Mouse (Mus musculus) hindbrain, embryonic 14.5 days (tissue): ENCODE results near the gene Gimap9. TPM values are rescaled to one million over a fixed set of nuclear protein-coding genes. Genes with fewer than 3 reads are reported as not detected.
A peak's percentile ranks its signal among the peaks of the same experiment; 100 is the strongest.

Experiments
- ATAC-seq: fragments of 200-750 bp; cut with Nextera tagmentation; 2 replicates; pipeline ENCODE4 v1.8.0; 2017; ENCODE audit warnings: moderate number of reproducible peaks, mild to moderate bottlenecking, moderate TSS enrichment, moderate library complexity; ENCODE audit not compliant: low FRiP score
- DNase-seq: peaks from one replicate; pipeline ENCODE4 v3.0.0-alpha.2; 2015; ENCODE audit warnings: low spot score
- H3K27ac ChIP-seq: fragments of 300-500 bp; sonication (generic); 2 replicates; pipeline ENCODE4 v1.5.1; 2014; ENCODE audit warnings: mild to moderate bottlenecking, moderate library complexity
- H3K27me3 ChIP-seq: fragments of 300-500 bp; sonication (generic); 2 replicates; pipeline ENCODE4 v1.6.1; 2014; ENCODE audit warnings: mild to moderate bottlenecking, low read length, mixed read lengths; ENCODE audit not compliant: control insufficient read depth, insufficient read depth
- H3K36me3 ChIP-seq: fragments of 300-500 bp; sonication (generic); replicated peaks from 2 replicates; pipeline ENCODE4 v1.6.1; 2014; ENCODE audit not compliant: control insufficient read depth, insufficient read depth
- H3K4me1 ChIP-seq: fragments of 300-500 bp; sonication (generic); replicated peaks from 2 replicates; pipeline ENCODE4 v1.6.1; 2014; ENCODE audit warnings: antibody characterized with exemption, low read length, mixed read lengths; ENCODE audit not compliant: control insufficient read depth, insufficient read depth
- H3K4me2 ChIP-seq: fragments of 300-500 bp; sonication (generic); replicated peaks from 2 replicates; pipeline ENCODE4 v1.6.1; 2014; ENCODE audit warnings: mild to moderate bottlenecking, moderate library complexity
- H3K4me3 ChIP-seq: fragments of 300-500 bp; sonication (generic); replicated peaks from 2 replicates; pipeline ENCODE4 v1.5.1; 2014; ENCODE audit warnings: mild to moderate bottlenecking, low read length
- H3K9ac ChIP-seq: fragments of 300-500 bp; sonication (generic); 2 replicates; pipeline ENCODE4 v1.6.1; 2014
- H3K9me3 ChIP-seq: fragments of 300-500 bp; sonication (generic); 2 replicates; pipeline ENCODE4 v1.6.1; 2016; ENCODE audit warnings: low read length; ENCODE audit not compliant: control insufficient read depth
- WGBS: fragments of 180-500 bp; shearing (Covaris S2); extraction: QIAGEN DNeasy Blood & Tissue Kit; methylation state at CpG from one replicate; pipeline ENCODE4 v1.1.7; 2014; 5-methylcytosine and 5-hydroxymethylcytosine counted together
- polyA plus RNA-seq: library from polyadenylated mRNA; unstranded; fragments of >200 nt; fragmentation: Nextera tagmentation; extraction: Ambion mirVana; gene quantifications from 2 replicates; pipeline ENCODE4 v1.2.1, GENCODE M21; 2014

Gene Gimap9
- polyA plus RNA-seq, 1 experiment from 2014 or later = 1.6 TPM

- Histone ChIP-seq H3K4me2 (no peak overlapping the region), H3K9me3 (no peaks in the 10 kb centered on the region), H3K27me3 (no peaks in the 10 kb centered on the region), H3K36me3 (no peaks in the 10 kb centered on the region), H3K4me1 (no peaks in the 10 kb centered on the region), H3K27ac (no peak overlapping the region), H3K4me3 (no peak overlapping the region), H3K9ac (no peak overlapping the region)
- no peak for DNase-seq
- 94% methylated on average over 9 of the region's 9 CpGs for whole genome bisulfite sequencing
- no peak for ATAC-seq
Observed at GRCm38 (mm10) chr6:48674291-48675058, 1.5 kb upstream of the Gimap9 start.

GRCm38 (mm10) chr6:48675400-48675930 lies 464 bp upstream of the Gimap9 start:
- H3K4me3 ChIP-seq = no peak overlapping the region; the same call in 1 of the 2 replicates

GRCm38 (mm10) chr6:48676860-48677415 lies 1.0 kb downstream of the Gimap9 start:
- Histone ChIP-seq H3K9me3 (no peaks in the 10 kb centered on the region), H3K4me3 (no peak overlapping the region), H3K36me3 (no peaks in the 10 kb centered on the region), H3K9ac (no peak overlapping the region), H3K27ac (no peak overlapping the region), H3K27me3 (no peaks in the 10 kb centered on the region), H3K4me1 (no peaks in the 10 kb centered on the region), H3K4me2 (no peak overlapping the region)
- WGBS = 88% methylated on average over 5 of the region's 5 CpGs
- ATAC-seq = no peak
- no peak for DNase-seq

More at GRCm38 (mm10) chr6:48675400-48675930, 464 bp upstream of the Gimap9 start:
- no peak for ATAC-seq
- H3K36me3 ChIP-seq = no peaks in the 10 kb centered on the region
- DNase-seq = no peak
- H3K4me1 ChIP-seq = no peaks in the 10 kb centered on the region
- peak overlapping the region; percentile 29 for H3K4me2 ChIP-seq
- no peak overlapping the region for H3K27ac ChIP-seq
- H3K9ac ChIP-seq = no peak overlapping the region
- WGBS = 43% methylated on average over 10 of the region's 10 CpGs
- H3K9me3 ChIP-seq = no peaks in the 10 kb centered on the region
- no peaks in the 10 kb centered on the region for H3K27me3 ChIP-seq

DNA sequence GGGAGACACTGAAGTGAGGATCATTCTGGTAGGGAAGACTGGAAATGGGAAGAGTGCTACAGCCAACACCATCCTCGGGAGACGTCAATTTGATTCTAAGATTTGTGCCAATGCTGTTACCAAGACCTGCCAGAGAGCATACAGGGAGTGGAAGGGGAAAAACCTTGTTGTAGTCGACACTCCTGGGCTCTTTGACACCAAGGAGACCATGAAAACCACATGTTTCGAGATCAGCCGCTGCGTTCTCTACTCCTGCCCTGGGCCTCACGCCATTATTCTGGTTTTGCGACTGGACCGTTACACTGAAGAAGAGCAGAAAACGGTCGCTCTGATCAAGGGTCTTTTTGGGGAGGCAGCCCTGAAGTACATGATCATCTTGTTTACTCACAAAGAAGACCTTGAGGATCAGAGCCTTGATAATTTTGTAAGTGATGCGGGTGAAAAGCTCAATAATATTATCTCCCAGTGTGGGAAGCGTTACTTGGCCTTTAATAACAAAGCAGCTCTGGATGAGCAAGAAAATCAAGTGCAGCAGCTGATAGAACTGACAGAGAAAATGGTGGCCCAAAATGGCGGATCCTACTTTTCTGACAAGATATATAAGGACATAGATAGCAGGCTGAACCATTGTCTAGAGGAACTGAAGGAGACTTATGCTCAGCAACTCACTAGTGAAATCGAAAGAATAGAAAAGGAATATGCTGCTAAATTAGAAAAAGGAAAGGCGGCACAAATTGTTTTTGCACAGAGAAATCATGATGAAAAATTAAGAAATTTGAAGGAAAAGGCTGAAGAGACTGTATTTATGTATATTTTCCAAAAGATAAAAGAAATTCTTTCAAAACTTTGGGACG lies 1.8 kb downstream of the Gimap9 start:
- no peaks in the 10 kb centered on the region for H3K4me1 ChIP-seq
- 95% methylated on average over 17 of the region's 17 CpGs for WGBS
- no peak overlapping the region for H3K9ac ChIP-seq
- no peaks in the 10 kb centered on the region for H3K36me3 ChIP-seq
- no peak overlapping the region for H3K4me2 ChIP-seq
- ATAC-seq = no peak
- H3K27me3 ChIP-seq = no peaks in the 10 kb centered on the region
- no peak overlapping the region for H3K27ac ChIP-seq
- no peak for DNase-seq
- no peak overlapping the region for H3K4me3 ChIP-seq
- no peaks in the 10 kb centered on the region for H3K9me3 ChIP-seq

DNA sequence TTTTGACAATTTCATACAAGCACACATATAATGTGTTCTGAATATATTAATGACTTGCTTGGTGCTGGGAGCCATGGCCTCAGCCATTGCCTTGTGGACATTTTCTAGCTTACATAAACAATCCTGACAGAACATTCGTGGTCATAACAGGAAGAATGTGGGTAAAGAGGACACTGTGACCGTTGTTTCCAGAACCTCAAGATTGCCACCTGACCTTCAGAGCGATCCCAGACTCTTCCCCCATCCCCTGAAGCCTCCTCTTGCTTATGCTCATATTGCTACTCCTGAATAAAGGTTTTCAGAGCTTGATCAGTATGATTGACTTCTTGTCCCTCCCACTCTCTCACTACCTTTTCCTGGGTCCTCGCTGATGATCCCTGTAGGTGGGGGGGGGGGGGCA lies 2.5 kb downstream of the Gimap9 start:
- no peak for ATAC-seq
- Histone ChIP-seq H3K36me3 (no peaks in the 10 kb centered on the region), H3K4me2 (no peak overlapping the region), H3K4me1 (no peaks in the 10 kb centered on the region), H3K4me3 (no peak overlapping the region), H3K27ac (no peak overlapping the region), H3K9me3 (no peaks in the 10 kb centered on the region), H3K27me3 (no peaks in the 10 kb centered on the region), H3K9ac (no peak overlapping the region)
- no peak for DNase-seq
- 86% methylated on average over 4 of the region's 4 CpGs for WGBS

DNA sequence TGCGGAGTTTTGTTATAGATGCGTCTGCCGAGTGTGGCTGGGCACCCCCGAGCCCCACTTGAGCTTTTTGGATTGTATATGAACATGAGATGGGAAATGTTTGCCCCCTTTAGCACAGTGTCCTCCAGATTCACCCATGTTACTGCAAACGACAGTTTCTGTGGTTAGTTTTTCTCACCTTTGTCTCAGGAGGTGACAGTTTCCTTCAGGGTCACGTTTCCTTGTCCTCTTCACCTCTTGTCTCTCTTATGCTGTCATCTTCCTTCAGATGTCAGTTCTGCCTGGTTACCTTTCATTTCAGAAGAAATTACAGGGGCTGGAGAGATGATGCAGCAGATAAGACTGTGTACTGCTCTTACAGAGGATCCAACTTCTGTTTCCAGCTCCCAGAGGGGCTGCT lies 3.8 kb downstream of the Gimap9 start:
- Histone ChIP-seq H3K9ac (no peak overlapping the region), H3K27ac (no peak overlapping the region), H3K4me2 (no peak overlapping the region), H3K36me3 (no peaks in the 10 kb centered on the region), H3K4me1 (no peaks in the 10 kb centered on the region), H3K4me3 (no peak overlapping the region), H3K9me3 (no peaks in the 10 kb centered on the region), H3K27me3 (no peaks in the 10 kb centered on the region)
- 85% methylated on average over 6 of the region's 6 CpGs for WGBS
- ATAC-seq (no peak), DNase-seq (no peak)

GRCm38 (mm10) chr6:48680421-48680820 lies 4.5 kb downstream of the Gimap9 start:
- Histone ChIP-seq H3K4me2 (no peak overlapping the region), H3K27me3 (no peaks in the 10 kb centered on the region), H3K4me1 (no peaks in the 10 kb centered on the region), H3K27ac (no peak overlapping the region), H3K9ac (no peak overlapping the region), H3K9me3 (no peaks in the 10 kb centered on the region), H3K36me3 (no peaks in the 10 kb centered on the region), H3K4me3 (no peak overlapping the region)
- no peak for DNase-seq
- no peak for ATAC-seq
- 85% methylated on average over 5 of the region's 5 CpGs for WGBS

GRCm38 (mm10) chr6:48681472-48682090 lies 5.7 kb downstream of the Gimap9 start:
- 87% methylated on average over 3 of the region's 3 CpGs for WGBS
- no peak for ATAC-seq
- no peak overlapping the region for H3K4me3 ChIP-seq

GRCm38 (mm10) chr6:48682271-48682670 lies 6.3 kb downstream of the Gimap9 start:
- DNase-seq (no peak), ATAC-seq (no peak)
- H3K4me3 ChIP-seq = no peak overlapping the region
- H3K4me2 ChIP-seq = no peak overlapping the region
- no peaks in the 10 kb centered on the region for H3K4me1 ChIP-seq
- WGBS = 82% methylated on average over 4 of the region's 4 CpGs
- H3K9me3 ChIP-seq = no peaks in the 10 kb centered on the region
- no peaks in the 10 kb centered on the region for H3K27me3 ChIP-seq
- H3K36me3 ChIP-seq = no peaks in the 10 kb centered on the region
- no peak overlapping the region for H3K9ac ChIP-seq
- no peak overlapping the region for H3K27ac ChIP-seq

More at GRCm38 (mm10) chr6:48681472-48682090, 5.7 kb downstream of the Gimap9 start:
- Histone ChIP-seq H3K4me1 (no peaks in the 10 kb centered on the region), H3K27me3 (no peaks in the 10 kb centered on the region), H3K9me3 (no peaks in the 10 kb centered on the region), H3K9ac (no peak overlapping the region), H3K27ac (no peak overlapping the region), H3K36me3 (no peaks in the 10 kb centered on the region), H3K4me2 (no peak overlapping the region)
- no peak for DNase-seq
